Mouse (Mus musculus) hindbrain, postnatal 0 days (tissue): Measurements from ENCODE around the gene Rprd1b. TPM values are rescaled to one million over a fixed set of nuclear protein-coding genes. Genes with fewer than 3 reads are reported as not detected.

Experiments used
- ATAC-seq: fragments of 200-750 bp; cut with Nextera tagmentation; 2 replicates; pipeline ENCODE4 v1.8.0; 2017; ENCODE audit warnings: mild to moderate bottlenecking, moderate TSS enrichment, moderate library complexity
- DNase-seq: peaks from one replicate; pipeline ENCODE4 v3.0.0-alpha.2; 2015; ENCODE audit warnings: low spot score
- H3K27ac ChIP-seq: fragments of 300-500 bp; sonication (generic); 2 replicates; pipeline ENCODE4 v1.5.1; 2014; ENCODE audit warnings: mild to moderate bottlenecking
- H3K27me3 ChIP-seq: fragments of 300-500 bp; sonication (generic); 2 replicates; pipeline ENCODE4 v1.6.1; 2014; ENCODE audit warnings: low read length, mixed read lengths; ENCODE audit not compliant: insufficient read depth
- H3K36me3 ChIP-seq: fragments of 300-500 bp; sonication (generic); 2 replicates; pipeline ENCODE4 v1.6.1; 2014; ENCODE audit warnings: low read length, mixed read lengths; ENCODE audit not compliant: insufficient read depth
- H3K4me1 ChIP-seq: fragments of 300-500 bp; sonication (generic); 2 replicates; pipeline ENCODE4 v1.6.1; 2014; ENCODE audit warnings: antibody characterized with exemption, low read length, mixed read lengths; ENCODE audit not compliant: insufficient read depth
- H3K4me2 ChIP-seq: fragments of 300-500 bp; sonication (generic); 2 replicates; pipeline ENCODE4 v1.6.1; 2014; ENCODE audit warnings: low read depth, mild to moderate bottlenecking, low read length, moderate library complexity, mixed read lengths
- H3K4me3 ChIP-seq: fragments of 300-500 bp; sonication (generic); 2 replicates; pipeline ENCODE4 v1.5.1; 2014; ENCODE audit warnings: low read length
- H3K9ac ChIP-seq: fragments of 300-500 bp; sonication (generic); replicated peaks from 2 replicates; pipeline ENCODE4 v1.6.1; 2014; ENCODE audit warnings: mild to moderate bottlenecking, low read length, moderate library complexity, mixed read lengths
- H3K9me3 ChIP-seq: fragments of 300-500 bp; sonication (generic); 2 replicates; pipeline ENCODE4 v1.6.1; 2016; ENCODE audit warnings: low read length, mixed read lengths
- CTCF ChIP-seq: IDR thresholded peaks from 2 replicates; pipeline ENCODE4 v1.5.1; 2016; ENCODE audit warnings: antibody characterized with exemption, control low read depth, low read depth
- WGBS: fragments of 180-500 bp; shearing (Covaris S2); extraction: QIAGEN DNeasy Blood & Tissue Kit; methylation state at CpG from one replicate; pipeline ENCODE4 v1.1.7; 2014; 5-methylcytosine and 5-hydroxymethylcytosine counted together
- polyA plus RNA-seq: library from polyadenylated mRNA; unstranded; fragments of >200 nt; fragmentation: Nextera tagmentation; extraction: Ambion mirVana; gene quantifications from 2 replicates; pipeline ENCODE4 v1.2.1, GENCODE M21; 2015
- total RNA-seq: library from RNA; depleted of rRNA; stranded (reverse); fragments of >200 nt; gene quantifications from 2 replicates; pipeline ENCODE4 v1.2.3, GENCODE M21; 2014

Rprd1b gene
- total and polyA plus RNA-seq, 2 experiments from 2014 or later: 19.8 to 31.3 TPM

- 79% methylated on average over 5 of the region's 5 CpGs for WGBS
- H3K4me1 ChIP-seq: no peaks in the 10 kb centered on the region
- no peak overlapping the region for H3K4me3 ChIP-seq
- H3K36me3 ChIP-seq: peaks cover 51% of the 10 kb centered on the region; the same call in 1 of the 2 replicates
- ATAC-seq (no peak), DNase-seq (no peak)
- H3K9me3 ChIP-seq: no peaks in the 10 kb centered on the region
- H3K27ac ChIP-seq: no peak overlapping the region
- H3K9ac ChIP-seq: no peak overlapping the region
- H3K4me2 ChIP-seq: no peak overlapping the region
- 0 out of 2 replicates have a peak, but pooled peaks have one; percentile 5 for TF ChIP-seq CTCF
- H3K27me3 ChIP-seq: no peaks in the 10 kb centered on the region
Observed at GRCm38 (mm10) chr2:158074835-158075234, 46.5 kb downstream of the Rprd1b start.

GRCm38 (mm10) chr2:158076690-158077089, 48.4 kb downstream of the Rprd1b start:
- peaks cover 44% of the 10 kb centered on the region; the same call in 1 of the 2 replicates for H3K36me3 ChIP-seq
- 76% methylated on average over 6 of the region's 6 CpGs for WGBS

DNA sequence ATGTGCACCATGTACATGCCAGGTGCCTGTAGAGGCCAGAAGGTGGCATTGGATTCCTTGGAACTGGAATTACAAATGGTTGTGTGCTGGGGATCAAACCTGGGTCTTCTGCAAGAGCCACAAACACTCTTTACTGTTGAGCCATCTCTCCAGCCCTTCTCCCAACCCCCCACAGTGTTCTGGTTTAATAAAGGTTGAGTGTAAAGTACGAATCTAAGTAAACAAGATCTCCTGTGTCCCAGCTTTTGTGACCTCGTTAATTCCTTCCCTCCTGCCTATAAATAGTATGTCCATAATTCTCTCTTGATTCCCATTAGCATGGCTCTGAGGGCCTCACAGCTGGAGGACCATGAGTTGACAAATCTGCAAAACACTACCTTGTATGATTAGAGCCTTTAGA, 49.7 kb downstream of the Rprd1b start:
- Histone ChIP-seq H3K4me1 (no peaks in the 10 kb centered on the region), H3K9me3 (no peaks in the 10 kb centered on the region), H3K9ac (no peak overlapping the region), H3K27ac (no peak overlapping the region), H3K4me3 (no peak overlapping the region), H3K36me3 (peaks cover 35% of the 10 kb centered on the region; the same call in 1 of the 2 replicates), H3K27me3 (no peaks in the 10 kb centered on the region), H3K4me2 (no peak overlapping the region)
- DNase-seq (no peak), ATAC-seq (no peak)
- TF ChIP-seq CTCF: no peak
- WGBS: 63% methylated on average over 2 of the region's 2 CpGs

More at GRCm38 (mm10) chr2:158076690-158077089, 48.4 kb downstream of the Rprd1b start:
- H3K27ac ChIP-seq: no peak overlapping the region
- DNase-seq (no peak), ATAC-seq (no peak)
- H3K4me3 ChIP-seq: no peak overlapping the region
- TF ChIP-seq CTCF: no peak
- no peaks in the 10 kb centered on the region for H3K4me1 ChIP-seq
- H3K27me3 ChIP-seq: no peaks in the 10 kb centered on the region
- no peak overlapping the region for H3K4me2 ChIP-seq
- no peaks in the 10 kb centered on the region for H3K9me3 ChIP-seq
- H3K9ac ChIP-seq: no peak overlapping the region

- H3K27ac ChIP-seq: no peak overlapping the region
- H3K4me1 ChIP-seq: no peaks in the 10 kb centered on the region
- no peak for TF ChIP-seq CTCF
- H3K4me2 ChIP-seq: no peak overlapping the region
- H3K4me3 ChIP-seq: no peak overlapping the region
- no peaks in the 10 kb centered on the region for H3K27me3 ChIP-seq
- H3K36me3 ChIP-seq: peaks cover 27% of the 10 kb centered on the region; the same call in 1 of the 2 replicates
- no peak for ATAC-seq
- WGBS: 55% methylated on average over 7 of the region's 7 CpGs
- peak; percentile 35 for DNase-seq
- no peaks in the 10 kb centered on the region for H3K9me3 ChIP-seq
- no peak overlapping the region for H3K9ac ChIP-seq
Observed at GRCm38 (mm10) chr2:158078971-158079370, 50.7 kb downstream of the Rprd1b start.

GRCm38 (mm10) chr2:158079843-158080395, 51.6 kb downstream of the Rprd1b start:
- peak; percentile 53 for ATAC-seq
- 64% methylated on average over 9 of the region's 9 CpGs for WGBS

GRCm38 (mm10) chr2:158080622-158081241, 52.4 kb downstream of the Rprd1b start:
- H3K27ac ChIP-seq: no peak overlapping the region
- no peak for TF ChIP-seq CTCF
- DNase-seq: no peak
- ATAC-seq: no peak
- no peak overlapping the region for H3K4me2 ChIP-seq
- peaks cover 12% of the 10 kb centered on the region; the same call in 1 of the 2 replicates for H3K36me3 ChIP-seq
- no peaks in the 10 kb centered on the region for H3K4me1 ChIP-seq
- 90% methylated on average over 9 of the region's 9 CpGs for WGBS
- no peaks in the 10 kb centered on the region for H3K27me3 ChIP-seq
- H3K9ac ChIP-seq: no peak overlapping the region
- H3K9me3 ChIP-seq: no peaks in the 10 kb centered on the region
- H3K4me3 ChIP-seq: no peak overlapping the region

More at GRCm38 (mm10) chr2:158079843-158080395, 51.6 kb downstream of the Rprd1b start:
- peak; percentile 59 for DNase-seq
- no peaks in the 10 kb centered on the region for H3K9me3 ChIP-seq
- H3K4me3 ChIP-seq: no peak overlapping the region
- TF ChIP-seq CTCF: peak; percentile 45
- no peak overlapping the region for H3K9ac ChIP-seq
- H3K4me1 ChIP-seq: no peaks in the 10 kb centered on the region
- no peak overlapping the region for H3K4me2 ChIP-seq
- peak overlapping the region; percentile 15; the same call in 1 of the 2 replicates for H3K27ac ChIP-seq
- H3K27me3 ChIP-seq: no peaks in the 10 kb centered on the region
- H3K36me3 ChIP-seq: peaks cover 20% of the 10 kb centered on the region; the same call in 1 of the 2 replicates

DNA sequence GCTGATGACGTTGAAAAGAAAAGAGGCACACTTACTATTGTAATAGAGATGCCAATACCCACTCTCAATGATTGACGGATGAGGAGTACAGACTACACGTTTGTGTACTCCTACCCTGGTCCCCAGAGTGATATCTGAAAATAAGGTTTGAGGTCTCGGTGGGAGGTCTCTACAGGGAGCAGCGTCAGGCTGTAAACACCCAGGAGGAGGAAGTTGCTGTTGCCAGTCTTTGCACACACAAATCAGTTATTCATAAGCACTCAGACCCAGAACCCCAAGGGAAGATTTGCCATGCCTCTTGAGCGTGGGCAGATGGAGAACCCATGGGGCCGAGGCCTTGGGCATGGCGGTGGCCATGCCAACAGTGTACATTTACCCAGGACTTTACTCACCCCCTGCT, 56.2 kb downstream of the Rprd1b start:
- 46% methylated on average over 8 of the region's 8 CpGs for WGBS
- Histone ChIP-seq H3K9me3 (no peaks in the 10 kb centered on the region), H3K4me2 (no peak overlapping the region), H3K36me3 (no peaks in the 10 kb centered on the region), H3K4me1 (no peaks in the 10 kb centered on the region), H3K27ac (no peak overlapping the region), H3K27me3 (no peaks in the 10 kb centered on the region), H3K4me3 (no peak overlapping the region), H3K9ac (no peak overlapping the region)
- DNase-seq: no peak
- TF ChIP-seq CTCF: no peak
- ATAC-seq: no peak
